Comparison of ENCODE assay signal across 1 mouse cellular context in the genomic region with DNA sequence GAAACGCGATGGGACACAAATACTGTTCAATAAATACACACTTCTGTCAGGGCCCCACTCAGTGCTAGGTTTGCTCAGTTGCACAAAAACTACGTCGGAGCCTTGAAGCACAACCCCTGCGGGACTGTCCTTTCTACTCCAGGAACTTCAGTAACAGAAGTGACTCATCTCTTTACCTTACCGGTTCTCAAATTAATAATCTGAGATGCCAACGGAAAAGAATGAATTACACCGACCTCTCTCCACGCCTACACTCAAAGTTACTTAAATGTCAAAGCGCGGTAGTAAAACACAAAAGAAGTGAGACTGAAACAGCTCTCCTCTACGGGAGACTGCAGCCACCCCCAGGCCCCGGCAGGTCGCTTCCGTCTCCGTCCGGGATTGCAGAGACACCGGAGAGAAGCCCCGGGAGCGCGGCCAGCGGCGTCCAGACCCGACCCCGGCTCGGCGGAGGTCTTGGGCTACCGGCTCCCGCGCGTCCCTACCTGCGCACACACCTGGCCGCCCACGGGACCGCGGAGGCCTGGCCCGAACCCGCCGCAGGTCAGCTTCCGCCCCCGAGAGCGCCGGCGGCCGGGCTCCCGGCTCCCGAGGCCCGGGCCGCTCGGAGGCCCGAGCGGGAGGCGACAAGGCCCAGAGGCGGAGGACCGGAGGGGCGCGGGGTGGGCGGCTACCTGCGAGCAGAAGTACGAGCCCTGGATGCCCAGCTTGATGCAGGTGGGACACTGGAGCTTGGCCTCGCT.
A peak's percentile ranks its signal among the peaks of the same experiment; 100 is the strongest.
TF ChIP-seq lines count a peak whose summit lies in the region.

No protein-coding gene starts in this region.

TF ChIP-seq in MEL, 35 proteins besides CTCF, POLR2A, EP300 and RAD21:
- TF ChIP-seq MEF2A (IDR thresholded peaks at IDR 0.05; ENCODE audit: extremely low read depth, insufficient replicate concordance, low read depth, low read length, poor library complexity, severe bottlenecking) (no peak), SIN3A (IDR thresholded peaks at IDR 0.05; ENCODE audit: low read length) (peak; percentile 56), POLR2AphosphoS2 (IDR thresholded peaks at IDR 0.05; ENCODE audit: low read length) (no peak), RCOR1 (IDR thresholded peaks at IDR 0.05; ENCODE audit: low read depth, low read length) (no peak), MYB (IDR thresholded peaks at IDR 0.05; ENCODE audit: low read depth, low read length) (no peak), HCFC1 (IDR thresholded peaks at IDR 0.05; ENCODE audit: low read depth, low read length) (peak; percentile 1; the same call in 1 of the 2 replicates), ZKSCAN1 (IDR thresholded peaks at IDR 0.05; ENCODE audit: low read depth, low read length) (no peak), MAFK (IDR thresholded peaks at IDR 0.05; ENCODE audit: borderline replicate concordance, low read depth, low read length) (no peak), MAZ (IDR thresholded peaks at IDR 0.05; ENCODE audit: low read depth, low read length) (no peak), JUND (IDR thresholded peaks at IDR 0.05; ENCODE audit: low read depth, low read length) (no peak), TCF12 (IDR thresholded peaks at IDR 0.05; ENCODE audit: low read depth, low read length) (no peak), MXI1 (IDR thresholded peaks at IDR 0.05; ENCODE audit: low read depth, low read length) (peak; percentile 31; the same call in 1 of the 2 replicates), TBP (IDR thresholded peaks at IDR 0.05; ENCODE audit: low read depth, low read length) (0 out of 2 replicates have a peak, but pooled peaks have one; percentile 39), NRF1 (IDR thresholded peaks at IDR 0.05; ENCODE audit: insufficient read depth, low read depth, low read length, poor library complexity, severe bottlenecking) (no peak), ZC3H11A (IDR thresholded peaks at IDR 0.05; ENCODE audit: low read depth, low read length) (no peak), POLR2AphosphoS5 (IDR thresholded peaks at IDR 0.05; ENCODE audit: borderline replicate concordance, low read depth, low read length) (no peak), CHD1 (IDR thresholded peaks at IDR 0.05; ENCODE audit: low read depth, low read length) (peak; percentile 52; the same call in 1 of the 2 replicates), CHD2 (IDR thresholded peaks at IDR 0.05; ENCODE audit: low read length) (no peak), BHLHE40 (IDR thresholded peaks at IDR 0.05; ENCODE audit: borderline replicate concordance, low read depth, low read length) (no peak), ETS1 (IDR thresholded peaks at IDR 0.05; ENCODE audit: low read depth, low read length) (no peak), TAL1 (IDR thresholded peaks at IDR 0.05; ENCODE audit: low read length) (no peak), ZMIZ1 (IDR thresholded peaks at IDR 0.05; ENCODE audit: low read depth, low read length) (no peak), UBTF (IDR thresholded peaks at IDR 0.05; ENCODE audit: borderline replicate concordance, insufficient read depth, low read depth, low read length) (peak; percentile 75), MAX (IDR thresholded peaks at IDR 0.05; ENCODE audit: low read length) (no peak), ELF1 (IDR thresholded peaks at IDR 0.05; ENCODE audit: low read depth, low read length) (no peak), E2F4 (IDR thresholded peaks at IDR 0.05; ENCODE audit: borderline replicate concordance, low read depth, low read length) (no peak), GATA1 (IDR thresholded peaks at IDR 0.05; ENCODE audit: low read depth, low read length) (no peak), KAT2A (conservative IDR thresholded peaks at IDR 0.05; ENCODE audit: low read depth, low read length) (no peak), NELFE (IDR thresholded peaks at IDR 0.05; ENCODE audit: low read depth, low read length) (no peak)
